Mouse (Mus musculus): ENCODE measurements around the gene Sh2d5.

DNA sequence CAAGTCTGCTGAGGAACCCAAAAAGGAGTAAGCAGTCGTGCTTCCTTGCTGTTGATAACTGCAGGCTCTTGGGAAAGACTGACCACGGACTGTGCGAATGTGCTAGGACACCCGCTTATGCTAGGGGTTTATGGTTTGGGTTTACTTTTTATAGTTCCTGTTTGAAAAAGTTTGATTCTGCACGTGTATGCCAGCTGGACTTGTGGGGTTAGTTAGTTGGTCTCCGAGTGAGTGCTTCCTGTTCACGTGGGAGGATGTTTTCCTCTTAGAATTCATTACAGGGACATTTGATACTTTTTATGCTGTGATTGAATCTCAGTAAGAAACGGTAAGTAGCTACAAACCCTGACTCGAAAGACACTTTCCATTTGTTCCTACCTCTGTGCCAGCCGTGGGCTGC lies 26.6 kb upstream of the Sh2d5 start:
- TF ChIP-seq CTCF (IDR thresholded peaks at IDR 0.05; ENCODE audit: low read depth, low read length), result no peak
- TF ChIP-seq POLR2A (IDR thresholded peaks at IDR 0.05; ENCODE audit: insufficient read depth, low read length), result no peak
- TF ChIP-seq EP300 (IDR thresholded peaks at IDR 0.05; ENCODE audit: insufficient read depth, low read depth, low read length), result no peak

All from ES-Bruce4 (cell line).